ENCODE assay signal across 32 mouse cellular contexts in the genomic region with DNA sequence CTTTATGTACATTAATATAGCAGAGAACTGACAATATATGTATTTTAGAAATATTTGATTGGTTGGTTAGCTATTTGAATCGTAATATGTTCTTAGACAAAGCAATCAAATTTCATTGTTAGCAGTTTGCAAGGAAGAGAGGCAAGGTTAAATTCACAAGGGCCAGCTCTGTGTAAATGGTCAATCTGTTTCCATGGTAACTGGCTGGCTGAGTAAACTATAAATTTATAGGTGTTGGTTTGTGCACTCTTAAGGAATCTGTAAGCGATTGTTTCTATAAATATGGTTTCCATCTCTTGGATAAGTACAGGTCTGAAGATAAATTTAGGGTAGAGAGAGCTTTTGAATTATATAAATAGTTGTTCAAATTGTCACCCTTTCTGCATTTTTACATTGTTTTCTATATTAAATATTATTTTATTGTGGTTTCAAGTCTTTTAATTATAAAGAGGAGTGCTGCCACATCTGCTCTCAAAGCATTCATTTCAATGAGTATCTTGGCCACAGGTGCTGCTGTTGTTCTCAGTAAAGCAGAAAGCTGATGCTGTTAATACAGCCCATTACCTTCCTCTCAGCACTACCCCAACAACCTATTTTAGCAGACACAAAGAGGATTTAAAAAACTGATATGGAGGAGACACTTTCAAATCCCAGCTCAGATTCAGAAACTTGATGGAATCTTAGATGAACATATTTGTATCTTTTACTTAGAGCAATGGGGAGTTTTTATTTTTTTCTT.
A peak's percentile ranks its signal among the peaks of the same experiment; 100 is the strongest.
DNase-seq lines count a peak whose midpoint lies in the region; ATAC-seq lines count a peak whose summit lies in the region.
"Had no signal": no experiment of that assay in that cellular context is flagged by ENCODE, and none has a peak within 500 bp of the region (broad histone marks: within the 10 kb centered on the region; RNA-seq: fewer than 3 reads in every experiment).

No protein-coding gene starts in this region.

- 64% methylated on average over 2 of the region's 2 CpGs for WGBS in hindbrain, embryonic 14.5 days
- 89% methylated on average over 2 of the region's 2 CpGs for WGBS in hindbrain, embryonic 10.5 days
- 73% methylated on average over 2 of the region's 2 CpGs for WGBS in midbrain, embryonic 13.5 days
- WGBS in midbrain, embryonic 11.5 days: 88% methylated on average over 2 of the region's 2 CpGs
- WGBS in midbrain, embryonic 15.5 days: 79% methylated on average over 2 of the region's 2 CpGs
- WGBS in neural tube, embryonic 15.5 days: 66% methylated on average over 2 of the region's 2 CpGs

- peak overlapping the region; percentile 9; the same call in 1 of the 2 replicates for H3K27ac ChIP-seq in hindbrain, embryonic 14.5 days
- H3K27ac ChIP-seq in hindbrain, embryonic 10.5 days: no peak overlapping the region
- H3K27ac ChIP-seq in midbrain, embryonic 13.5 days: no peak overlapping the region; the same call in 1 of the 2 replicates
- no peak overlapping the region for H3K27ac ChIP-seq in midbrain, embryonic 11.5 days (ENCODE audit: low read depth, low read length)
- no peak overlapping the region for H3K27ac ChIP-seq in midbrain, embryonic 15.5 days
- H3K27ac ChIP-seq in neural tube, embryonic 15.5 days (replicated peaks): no peak overlapping the region
- H3K27ac ChIP-seq: embryonic facial prominence, embryonic 10.5 days; embryonic facial prominence, embryonic 15.5 days; gastrocnemius, adult 2 months; heart, adult 2 months; layer of hippocampus, adult 2 months; left cerebral cortex, adult 2 months; limb, embryonic 12.5 days; liver, embryonic 12.5 days had no signal

- no peak overlapping the region for H3K9ac ChIP-seq in hindbrain, embryonic 14.5 days
- H3K9ac ChIP-seq in midbrain, embryonic 13.5 days (replicated peaks): no peak overlapping the region
- H3K9ac ChIP-seq in midbrain, embryonic 11.5 days (ENCODE audit: low read length): no peak overlapping the region
- H3K9ac ChIP-seq in midbrain, embryonic 15.5 days: no peak overlapping the region
- H3K9ac ChIP-seq in neural tube, embryonic 15.5 days (replicated peaks): no peak overlapping the region
- H3K9ac ChIP-seq: embryonic facial prominence, embryonic 15.5 days; heart, embryonic 12.5 days; limb, embryonic 12.5 days; liver, embryonic 12.5 days; liver, postnatal 0 days had no signal

- no peaks in the 10 kb centered on the region for H3K4me1 ChIP-seq in hindbrain, embryonic 14.5 days (replicated peaks; ENCODE audit: control insufficient read depth, insufficient read depth, low read length)
- no peaks in the 10 kb centered on the region for H3K4me1 ChIP-seq in hindbrain, embryonic 10.5 days (replicated peaks)
- H3K4me1 ChIP-seq in midbrain, embryonic 13.5 days (replicated peaks): no peaks in the 10 kb centered on the region
- no peaks in the 10 kb centered on the region for H3K4me1 ChIP-seq in midbrain, embryonic 11.5 days (ENCODE audit: control insufficient read depth, insufficient read depth, low read length)
- H3K4me1 ChIP-seq in midbrain, embryonic 15.5 days: no peaks in the 10 kb centered on the region
- H3K4me1 ChIP-seq in neural tube, embryonic 15.5 days: no peaks in the 10 kb centered on the region
- H3K4me1 ChIP-seq: embryonic facial prominence, embryonic 10.5 days; embryonic facial prominence, embryonic 15.5 days; heart, embryonic 12.5 days; limb, embryonic 12.5 days; liver, embryonic 12.5 days; megakaryocyte, embryonic 14.5 days had no signal

- no peak overlapping the region for H3K4me2 ChIP-seq in hindbrain, embryonic 14.5 days (replicated peaks)
- no peak overlapping the region for H3K4me2 ChIP-seq in midbrain, embryonic 13.5 days (replicated peaks)
- no peak overlapping the region for H3K4me2 ChIP-seq in midbrain, embryonic 11.5 days
- H3K4me2 ChIP-seq in midbrain, embryonic 15.5 days: no peak overlapping the region
- no peak overlapping the region for H3K4me2 ChIP-seq in neural tube, embryonic 15.5 days
- H3K4me2 ChIP-seq: embryonic facial prominence, embryonic 15.5 days; heart, embryonic 12.5 days; limb, embryonic 12.5 days; liver, embryonic 12.5 days had no signal

- no peak for DNase-seq in hindbrain, embryonic 14.5 days (ENCODE audit: low spot score)
- DNase-seq in hindbrain, embryonic 10.5 days (ENCODE audit: low spot score): no peak
- DNase-seq in midbrain, embryonic 11.5 days (ENCODE audit: low spot score, missing footprints): no peak
- DNase-seq in frontal cortex, adult 2 months (ENCODE audit: extremely low spot score in 1 of 2, low spot score in 1 of 2): no peak
- DNase-seq: adrenal gland, adult 2 months; adrenal gland, postnatal 36 days; B cell, adult 2 months; cerebellum, adult 8-10 months; cerebellum, postnatal 25 days; gastrocnemius, adult 2 months; gastrocnemius, postnatal 36 days; heart, adult 2 months; heart, postnatal 4 days; kidney, adult 2 months; kidney, postnatal 36 days; liver, postnatal 0 days; lung, postnatal 4 days; right cerebral cortex, postnatal 14 days; thymus, postnatal 4 days had no signal

- H3K9me3 ChIP-seq in hindbrain, embryonic 14.5 days (ENCODE audit: control insufficient read depth, low read length): no peaks in the 10 kb centered on the region
- no peaks in the 10 kb centered on the region for H3K9me3 ChIP-seq in hindbrain, embryonic 10.5 days
- no peaks in the 10 kb centered on the region for H3K9me3 ChIP-seq in midbrain, embryonic 13.5 days
- no peaks in the 10 kb centered on the region for H3K9me3 ChIP-seq in midbrain, embryonic 11.5 days (ENCODE audit: control insufficient read depth, low read length)
- H3K9me3 ChIP-seq in midbrain, embryonic 15.5 days: no peaks in the 10 kb centered on the region
- no peaks in the 10 kb centered on the region for H3K9me3 ChIP-seq in neural tube, embryonic 15.5 days (replicated peaks)
- H3K9me3 ChIP-seq: embryonic facial prominence, embryonic 10.5 days; embryonic facial prominence, embryonic 15.5 days; heart, embryonic 12.5 days; limb, embryonic 12.5 days; liver, embryonic 12.5 days had no signal

- ATAC-seq in hindbrain, embryonic 14.5 days (ENCODE audit: low FRiP score): no peak
- peak; percentile 79; the same call in 1 of the 2 replicates for ATAC-seq in midbrain, embryonic 13.5 days
- no peak; the same call in 1 of the 2 replicates for ATAC-seq in midbrain, embryonic 11.5 days (ENCODE audit: low FRiP score)
- ATAC-seq in midbrain, embryonic 15.5 days (replicated peaks): peak; percentile 90
- peak; percentile 66; the same call in 1 of the 2 replicates for ATAC-seq in neural tube, embryonic 15.5 days (ENCODE audit: low FRiP score)
- ATAC-seq: activated CD4-positive, CD25-positive, alpha-beta regulatory T cell, adult 4 months; liver, embryonic 12.5 days; liver, postnatal 0 days; lung, postnatal 0 days had no signal

- no peak overlapping the region for H3K4me3 ChIP-seq in hindbrain, embryonic 14.5 days (replicated peaks; ENCODE audit: low read length)
- H3K4me3 ChIP-seq in hindbrain, embryonic 10.5 days: no peak overlapping the region
- H3K4me3 ChIP-seq in midbrain, embryonic 13.5 days (replicated peaks): no peak overlapping the region
- H3K4me3 ChIP-seq in midbrain, embryonic 11.5 days (ENCODE audit: low read depth, low read length): no peak overlapping the region
- no peak overlapping the region for H3K4me3 ChIP-seq in midbrain, embryonic 15.5 days
- H3K4me3 ChIP-seq in neural tube, embryonic 15.5 days (replicated peaks): no peak overlapping the region
- H3K4me3 ChIP-seq: embryonic facial prominence, embryonic 10.5 days; embryonic facial prominence, embryonic 15.5 days; gastrocnemius, adult 2 months; heart, adult 2 months; heart, embryonic 12.5 days; layer of hippocampus, adult 2 months; left cerebral cortex, adult 2 months; limb, embryonic 12.5 days; liver, embryonic 12.5 days; megakaryocyte, embryonic 14.5 days had no signal

- no peaks in the 10 kb centered on the region for H3K36me3 ChIP-seq in hindbrain, embryonic 14.5 days (replicated peaks; ENCODE audit: control insufficient read depth, insufficient read depth)
- H3K36me3 ChIP-seq in hindbrain, embryonic 10.5 days: no peaks in the 10 kb centered on the region
- no peaks in the 10 kb centered on the region for H3K36me3 ChIP-seq in midbrain, embryonic 13.5 days
- no peaks in the 10 kb centered on the region for H3K36me3 ChIP-seq in midbrain, embryonic 11.5 days (ENCODE audit: control insufficient read depth, insufficient read depth, low read length)
- no peaks in the 10 kb centered on the region for H3K36me3 ChIP-seq in midbrain, embryonic 15.5 days (replicated peaks)
- no peaks in the 10 kb centered on the region for H3K36me3 ChIP-seq in neural tube, embryonic 15.5 days
- H3K36me3 ChIP-seq: embryonic facial prominence, embryonic 10.5 days; embryonic facial prominence, embryonic 15.5 days; heart, embryonic 12.5 days; limb, embryonic 12.5 days; liver, embryonic 12.5 days had no signal

- H3K27me3 ChIP-seq in hindbrain, embryonic 14.5 days (ENCODE audit: control insufficient read depth, insufficient read depth, low read length): no peaks in the 10 kb centered on the region
- H3K27me3 ChIP-seq in hindbrain, embryonic 10.5 days (ENCODE audit: insufficient read depth, poor library complexity, severe bottlenecking): no peaks in the 10 kb centered on the region
- H3K27me3 ChIP-seq in midbrain, embryonic 13.5 days: no peaks in the 10 kb centered on the region
- H3K27me3 ChIP-seq in midbrain, embryonic 11.5 days (ENCODE audit: control insufficient read depth, insufficient read depth, low read length): no peaks in the 10 kb centered on the region
- H3K27me3 ChIP-seq in midbrain, embryonic 15.5 days (replicated peaks): no peaks in the 10 kb centered on the region
- H3K27me3 ChIP-seq in neural tube, embryonic 15.5 days (replicated peaks): no peaks in the 10 kb centered on the region
- H3K27me3 ChIP-seq: embryonic facial prominence, embryonic 15.5 days; heart, embryonic 12.5 days; limb, embryonic 12.5 days; liver, embryonic 12.5 days; megakaryocyte, embryonic 14.5 days had no signal

Comparison
In these comparisons a context has a peak if more than half of its experiments do, and no peak if none do; other contexts are left out.
1. ATAC-seq: peak in midbrain, embryonic 13.5 days (single experiment), midbrain, embryonic 15.5 days (single experiment) and neural tube, embryonic 15.5 days (single experiment); none in hindbrain, embryonic 14.5 days (single experiment) and midbrain, embryonic 11.5 days (single experiment).